ENCODE assay signal across 8 mouse cellular contexts in the genomic region with DNA sequence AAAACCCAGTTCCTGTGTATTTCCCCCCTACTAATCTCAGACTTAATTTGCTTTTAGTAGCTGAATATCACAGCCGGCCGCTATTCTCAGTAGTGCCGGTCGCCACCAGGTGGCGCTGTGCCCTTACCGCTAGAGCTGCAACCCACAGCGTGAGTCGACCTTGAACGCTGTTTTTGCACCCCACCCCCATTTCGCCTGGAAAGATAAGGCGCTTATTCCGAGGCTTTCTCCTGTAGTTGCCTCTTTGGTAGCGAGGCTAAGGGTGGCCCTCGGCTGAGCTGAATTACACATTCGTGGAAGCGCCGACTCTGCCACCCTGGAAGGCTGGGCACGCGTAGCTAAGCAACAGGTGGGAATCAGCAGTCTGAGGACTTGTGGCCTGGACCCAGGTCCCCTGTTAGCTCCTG. TPM values are rescaled to one million over a fixed set of nuclear protein-coding genes. Genes with fewer than 3 reads are reported as not detected.
DNase-seq lines count a peak whose midpoint lies in the region; ATAC-seq and TF ChIP-seq lines count a peak whose summit lies in the region.

No protein-coding gene starts in this region.

- H3ac ChIP-seq in C2C12 (ENCODE audit: control insufficient read depth, insufficient read length, low read depth) = no peak overlapping the region

- no peaks in the 10 kb centered on the region for H3K9me3 ChIP-seq in embryonic facial prominence, embryonic 12.5 days
- no peaks in the 10 kb centered on the region for H3K9me3 ChIP-seq in heart, embryonic 10.5 days
- no peaks in the 10 kb centered on the region for H3K9me3 ChIP-seq in kidney, embryonic 14.5 days (ENCODE audit: control insufficient read depth, low read length)
- no peaks in the 10 kb centered on the region for H3K9me3 ChIP-seq in liver, embryonic 16.5 days (replicated peaks; ENCODE audit: control insufficient read depth, low read length)
- no peaks in the 10 kb centered on the region for H3K9me3 ChIP-seq in neural tube, embryonic 13.5 days

- TF ChIP-seq POLR2A in testis, adult 2 months (IDR thresholded peaks at IDR 0.05; ENCODE audit: control insufficient read depth, low read depth, low read length) = no peak

- no peak overlapping the region for H3K4me3 ChIP-seq in C2C12 (ENCODE audit: insufficient read depth, poor library complexity, severe bottlenecking)
- H3K4me3 ChIP-seq in embryonic facial prominence, embryonic 12.5 days = peak overlapping the region; percentile 22
- H3K4me3 ChIP-seq in heart, embryonic 10.5 days = peak overlapping the region; percentile 47
- H3K4me3 ChIP-seq in kidney, embryonic 14.5 days (ENCODE audit: low read length) = peak overlapping the region; percentile 26; the same call in 1 of the 2 replicates
- peak overlapping the region; percentile 40 for H3K4me3 ChIP-seq in liver, embryonic 16.5 days (ENCODE audit: low read depth, low read length)
- H3K4me3 ChIP-seq in neural tube, embryonic 13.5 days = peak overlapping the region; percentile 27
- peak overlapping the region; percentile 71 for H3K4me3 ChIP-seq in testis, adult 2 months (ENCODE audit: control insufficient read depth, low read depth, low read length)

- peaks cover 13% of the 10 kb centered on the region for H3K27me3 ChIP-seq in C2C12 (ENCODE audit: control insufficient read depth, insufficient read depth, insufficient read length)
- no peaks in the 10 kb centered on the region for H3K27me3 ChIP-seq in embryonic facial prominence, embryonic 12.5 days
- H3K27me3 ChIP-seq in heart, embryonic 10.5 days (ENCODE audit: insufficient read depth, poor library complexity, severe bottlenecking) = no peaks in the 10 kb centered on the region
- H3K27me3 ChIP-seq in kidney, embryonic 14.5 days (ENCODE audit: control insufficient read depth, insufficient read depth, low read length) = no peaks in the 10 kb centered on the region
- H3K27me3 ChIP-seq in liver, embryonic 16.5 days (ENCODE audit: control insufficient read depth, insufficient read depth, low read depth, low read length) = no peaks in the 10 kb centered on the region
- no peaks in the 10 kb centered on the region for H3K27me3 ChIP-seq in neural tube, embryonic 13.5 days
- H3K27me3 ChIP-seq in testis, adult 2 months (ENCODE audit: control insufficient read depth, insufficient read depth, low read length) = no peaks in the 10 kb centered on the region

- no peaks in the 10 kb centered on the region for H3K4me1 ChIP-seq in embryonic facial prominence, embryonic 12.5 days
- peaks cover 9% of the 10 kb centered on the region; the same call in 1 of the 2 replicates for H3K4me1 ChIP-seq in heart, embryonic 10.5 days
- no peaks in the 10 kb centered on the region for H3K4me1 ChIP-seq in kidney, embryonic 14.5 days (ENCODE audit: control insufficient read depth, insufficient read depth, low read length)
- peaks cover 7% of the 10 kb centered on the region for H3K4me1 ChIP-seq in liver, embryonic 16.5 days (ENCODE audit: control insufficient read depth, low read depth, low read length)
- H3K4me1 ChIP-seq in neural tube, embryonic 13.5 days (replicated peaks) = no peaks in the 10 kb centered on the region; the same call in 1 of the 2 replicates
- H3K4me1 ChIP-seq in testis, adult 2 months (ENCODE audit: control insufficient read depth, insufficient read depth, low read length) = peaks cover 4% of the 10 kb centered on the region

- H3K4me2 ChIP-seq in embryonic facial prominence, embryonic 12.5 days (replicated peaks) = peak overlapping the region; percentile 41
- peak overlapping the region; percentile 48 for H3K4me2 ChIP-seq in kidney, embryonic 14.5 days (replicated peaks; ENCODE audit: low read depth, low read length)
- H3K4me2 ChIP-seq in liver, embryonic 16.5 days (ENCODE audit: low read depth, low read length) = peak overlapping the region; percentile 69
- peak overlapping the region; percentile 55 for H3K4me2 ChIP-seq in neural tube, embryonic 13.5 days

- ATAC-seq in embryonic facial prominence, embryonic 12.5 days (ENCODE audit: insufficient number of reproducible peaks, insufficient read depth, low FRiP score, low TSS enrichment) = peak; percentile 72; the same call in 1 of the 2 replicates
- peak; percentile 73 for ATAC-seq in kidney, embryonic 14.5 days (ENCODE audit: low FRiP score, low TSS enrichment)
- peak; percentile 78 for ATAC-seq in liver, embryonic 16.5 days (ENCODE audit: low read depth)
- ATAC-seq in neural tube, embryonic 13.5 days (ENCODE audit: low read depth) = peak; percentile 84

- no peak overlapping the region for H3K9ac ChIP-seq in embryonic facial prominence, embryonic 12.5 days
- no peak overlapping the region for H3K9ac ChIP-seq in kidney, embryonic 14.5 days (ENCODE audit: low read depth, low read length)
- no peak overlapping the region for H3K9ac ChIP-seq in liver, embryonic 16.5 days (ENCODE audit: low read depth, low read length)
- H3K9ac ChIP-seq in neural tube, embryonic 13.5 days = no peak overlapping the region

- H3K79me2 ChIP-seq in C2C12 (ENCODE audit: control insufficient read depth, insufficient read depth) = no peaks in the 10 kb centered on the region

- DNase-seq in adrenal gland, postnatal 36 days = peak; percentile 84 to 91
- peak; percentile 92 for DNase-seq in heart, embryonic 10.5 days (ENCODE audit: low spot score)

- H3K27ac ChIP-seq in embryonic facial prominence, embryonic 12.5 days = no peak overlapping the region
- peak overlapping the region; percentile 84 for H3K27ac ChIP-seq in heart, embryonic 10.5 days
- H3K27ac ChIP-seq in kidney, embryonic 14.5 days (ENCODE audit: low read depth, low read length) = no peak overlapping the region
- no peak overlapping the region for H3K27ac ChIP-seq in liver, embryonic 16.5 days (ENCODE audit: low read length)
- no peak overlapping the region for H3K27ac ChIP-seq in neural tube, embryonic 13.5 days (replicated peaks)
- no peak overlapping the region for H3K27ac ChIP-seq in testis, adult 2 months (ENCODE audit: control insufficient read depth, insufficient read depth, low read depth, low read length)

- TF ChIP-seq CTCF in C2C12 (IDR thresholded peaks at IDR 0.05; ENCODE audit: control insufficient read depth, insufficient read depth, insufficient read length) = peak; percentile 90
- peak; percentile 98 for TF ChIP-seq CTCF in testis, adult 2 months (IDR thresholded peaks at IDR 0.05; ENCODE audit: control insufficient read depth, insufficient read depth, insufficient replicate concordance, low read depth, low read length)

- no peaks in the 10 kb centered on the region for H3K79me3 ChIP-seq in C2C12 (ENCODE audit: low read depth)

- 23% methylated on average over 19 of the region's 19 CpGs for WGBS in embryonic facial prominence, embryonic 12.5 days
- WGBS in heart, embryonic 10.5 days = 22% methylated on average over 19 of the region's 19 CpGs
- WGBS in kidney, embryonic 14.5 days = 21% methylated on average over 19 of the region's 19 CpGs
- 11% methylated on average over 19 of the region's 19 CpGs for WGBS in liver, embryonic 16.5 days (ENCODE audit: insufficient replicate concordance)
- WGBS in neural tube, embryonic 13.5 days = 22% methylated on average over 19 of the region's 19 CpGs

- H3K36me3 ChIP-seq in C2C12 (ENCODE audit: control insufficient read depth, insufficient read depth) = no peaks in the 10 kb centered on the region
- H3K36me3 ChIP-seq in embryonic facial prominence, embryonic 12.5 days = no peaks in the 10 kb centered on the region
- no peaks in the 10 kb centered on the region for H3K36me3 ChIP-seq in heart, embryonic 10.5 days
- no peaks in the 10 kb centered on the region for H3K36me3 ChIP-seq in kidney, embryonic 14.5 days (ENCODE audit: control insufficient read depth, insufficient read depth, low read length)
- no peaks in the 10 kb centered on the region for H3K36me3 ChIP-seq in liver, embryonic 16.5 days (ENCODE audit: control insufficient read depth, insufficient read depth)
- no peaks in the 10 kb centered on the region for H3K36me3 ChIP-seq in neural tube, embryonic 13.5 days
- H3K36me3 ChIP-seq in testis, adult 2 months (ENCODE audit: control insufficient read depth, insufficient read depth, low read length) = no peaks in the 10 kb centered on the region

RNA-seq across cellular contexts. Expression of a gene that starts 8.9 kb away (rescaled TPM):
- 45.2 TPM for polyA plus RNA-seq in C2C12 (2012; fragmentation: generic; extraction: Trizol)
- total RNA-seq in adrenal gland, postnatal 36 days (2021) = 100 to 1,000 TPM; 116 to 131 TPM
- polyA plus RNA-seq in embryonic facial prominence, embryonic 12.5 days (2016; fragmentation: Nextera tagmentation; extraction: Ambion mirVana) = 137 TPM in 2 replicates
- 264 and 274 TPM in 2 replicates for polyA plus RNA-seq in heart, embryonic 10.5 days (2016; fragmentation: Nextera tagmentation; extraction: Ambion mirVana)
- polyA plus RNA-seq in kidney, embryonic 14.5 days (2014; fragmentation: Nextera tagmentation; extraction: Ambion mirVana) = 91.2 and 118 TPM in 2 replicates
- polyA plus RNA-seq in liver, embryonic 16.5 days (2015; fragmentation: Nextera tagmentation; extraction: Ambion mirVana) = 83.0 and 83.2 TPM in 2 replicates
- polyA plus RNA-seq in neural tube, embryonic 13.5 days (2015; fragmentation: Nextera tagmentation; extraction: Ambion mirVana) = 90.8 and 99.0 TPM in 2 replicates
- 16.3 and 18.3 TPM in 2 replicates for polyA plus RNA-seq in testis, adult 2 months (2012; rRNA removed)

RNA-seq across cellular contexts. Expression of a gene that starts 22.9 kb away (rescaled TPM):
- not detected for polyA plus RNA-seq in C2C12 (2012; fragmentation: generic; extraction: Trizol)
- 10 to 100 TPM; 24.1 to 38.1 TPM for total RNA-seq in adrenal gland, postnatal 36 days (2021)
- 0.19 and 0.41 TPM in 2 replicates for polyA plus RNA-seq in embryonic facial prominence, embryonic 12.5 days (2016; fragmentation: Nextera tagmentation; extraction: Ambion mirVana)
- polyA plus RNA-seq in heart, embryonic 10.5 days (2016; fragmentation: Nextera tagmentation; extraction: Ambion mirVana) = not detected in 2 replicates
- polyA plus RNA-seq in kidney, embryonic 14.5 days (2014; fragmentation: Nextera tagmentation; extraction: Ambion mirVana) = 0.41 and 0.66 TPM in 2 replicates
- polyA plus RNA-seq in liver, embryonic 16.5 days (2015; fragmentation: Nextera tagmentation; extraction: Ambion mirVana) = not detected in 2 replicates
- not detected in 2 replicates for polyA plus RNA-seq in neural tube, embryonic 13.5 days (2015; fragmentation: Nextera tagmentation; extraction: Ambion mirVana)
- polyA plus RNA-seq in testis, adult 2 months (2012; rRNA removed) = 15.7 and 16.2 TPM in 2 replicates

RNA-seq across cellular contexts. Expression of a gene that starts 24.6 kb away (rescaled TPM):
- not detected for polyA plus RNA-seq in C2C12 (2012; fragmentation: generic; extraction: Trizol)
- total RNA-seq in adrenal gland, postnatal 36 days (2021) = not detected
- 0.17 and 0.42 TPM in 2 replicates for polyA plus RNA-seq in embryonic facial prominence, embryonic 12.5 days (2016; fragmentation: Nextera tagmentation; extraction: Ambion mirVana)
- 0.18 and 0.45 TPM in 2 replicates for polyA plus RNA-seq in heart, embryonic 10.5 days (2016; fragmentation: Nextera tagmentation; extraction: Ambion mirVana)
- polyA plus RNA-seq in kidney, embryonic 14.5 days (2014; fragmentation: Nextera tagmentation; extraction: Ambion mirVana) = 1.2 and 1.5 TPM in 2 replicates
- not detected in 2 replicates for polyA plus RNA-seq in liver, embryonic 16.5 days (2015; fragmentation: Nextera tagmentation; extraction: Ambion mirVana)
- 0.10 and 0.18 TPM in 2 replicates for polyA plus RNA-seq in neural tube, embryonic 13.5 days (2015; fragmentation: Nextera tagmentation; extraction: Ambion mirVana)
- 1.7 and 1.8 TPM in 2 replicates for polyA plus RNA-seq in testis, adult 2 months (2012; rRNA removed)

RNA-seq across cellular contexts. Expression of a gene that starts 40.5 kb away (rescaled TPM):
- polyA plus RNA-seq in C2C12 (2012; fragmentation: generic; extraction: Trizol) = 14.6 TPM
- 10 to 100 TPM; 18.6 to 20.9 TPM for total RNA-seq in adrenal gland, postnatal 36 days (2021)
- polyA plus RNA-seq in embryonic facial prominence, embryonic 12.5 days (2016; fragmentation: Nextera tagmentation; extraction: Ambion mirVana) = 32.9 and 35.1 TPM in 2 replicates
- 16.9 and 23.1 TPM in 2 replicates for polyA plus RNA-seq in heart, embryonic 10.5 days (2016; fragmentation: Nextera tagmentation; extraction: Ambion mirVana)
- 26.4 and 35.8 TPM in 2 replicates for polyA plus RNA-seq in kidney, embryonic 14.5 days (2014; fragmentation: Nextera tagmentation; extraction: Ambion mirVana)
- 3.7 and 4.0 TPM in 2 replicates for polyA plus RNA-seq in liver, embryonic 16.5 days (2015; fragmentation: Nextera tagmentation; extraction: Ambion mirVana)
- polyA plus RNA-seq in neural tube, embryonic 13.5 days (2015; fragmentation: Nextera tagmentation; extraction: Ambion mirVana) = 36.8 and 37.4 TPM in 2 replicates
- polyA plus RNA-seq in testis, adult 2 months (2012; rRNA removed) = 61.7 and 72.6 TPM in 2 replicates

RNA-seq across cellular contexts. Expression of a gene that starts 48.4 kb away (rescaled TPM):
- polyA plus RNA-seq in C2C12 (2012; fragmentation: generic; extraction: Trizol) = 0.02 TPM
- 1 to 10 TPM; 2.2 to 4.7 TPM for total RNA-seq in adrenal gland, postnatal 36 days (2021)
- polyA plus RNA-seq in embryonic facial prominence, embryonic 12.5 days (2016; fragmentation: Nextera tagmentation; extraction: Ambion mirVana) = 0.72 and 0.87 TPM in 2 replicates
- polyA plus RNA-seq in heart, embryonic 10.5 days (2016; fragmentation: Nextera tagmentation; extraction: Ambion mirVana) = 0.43 TPM in 2 replicates
- 0.27 and 0.54 TPM in 2 replicates for polyA plus RNA-seq in kidney, embryonic 14.5 days (2014; fragmentation: Nextera tagmentation; extraction: Ambion mirVana)
- 2.7 and 3.0 TPM in 2 replicates for polyA plus RNA-seq in liver, embryonic 16.5 days (2015; fragmentation: Nextera tagmentation; extraction: Ambion mirVana)
- 4.1 and 4.9 TPM in 2 replicates for polyA plus RNA-seq in neural tube, embryonic 13.5 days (2015; fragmentation: Nextera tagmentation; extraction: Ambion mirVana)
- 0.17 and 0.30 TPM in 2 replicates for polyA plus RNA-seq in testis, adult 2 months (2012; rRNA removed)

Comparison
In these comparisons a context has a peak if more than half of its experiments do, and no peak if none do; other contexts are left out.
1. RNA of a gene that starts 22.9 kb away (polyA plus RNA-seq): 15.7 to 16.2 TPM in testis, adult 2 months; 0.41 to 0.66 TPM in kidney, embryonic 14.5 days, not detected in neural tube, embryonic 13.5 days, 0.19 to 0.41 TPM in embryonic facial prominence, embryonic 12.5 days, not detected in liver, embryonic 16.5 days, not detected in heart, embryonic 10.5 days and not detected in C2C12 (single experiment); every median in the first group is over 10 times any median in the second.
2. Peak in every context shown above with its lines, with median percentiles within 50 percentile points of each other: ATAC-seq and H3K4me2 ChIP-seq.